Mouse (Mus musculus): Measurements from ENCODE around the gene Slc35e3. TPM values are rescaled to one million over a fixed set of nuclear protein-coding genes. Genes with fewer than 3 reads are reported as not detected.
A peak's percentile ranks its signal among the peaks of the same experiment; 100 is the strongest.
"Not testable (repeated sequence)": the region's sequence is repeated elsewhere in the genome, so short reads cannot be mapped to it uniquely, and the experiment has no call there.

The Slc35e3 gene
- total RNA-seq, 2 experiments from 2014 or later: 5.2 to 6.1 TPM

DNA sequence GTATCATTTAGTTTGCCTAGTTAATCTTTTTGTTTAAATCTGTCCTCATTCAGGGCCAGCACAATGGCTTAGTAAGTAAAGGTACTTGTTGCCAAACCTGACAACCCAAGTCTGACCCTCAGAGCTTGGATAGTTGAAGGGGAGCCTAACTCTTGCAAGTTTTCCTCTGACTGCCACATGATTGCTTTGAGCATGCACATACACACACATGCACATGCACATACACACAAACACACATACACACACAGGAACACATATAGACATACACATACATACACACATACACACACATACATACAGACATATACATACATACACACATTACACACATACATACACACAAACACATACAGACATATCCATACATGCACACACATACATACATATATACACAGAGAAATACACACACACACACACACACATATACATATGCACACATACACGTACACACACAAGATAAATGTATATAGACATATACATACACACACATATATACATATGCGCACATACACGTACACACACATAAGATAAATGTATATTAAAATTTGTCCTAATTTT lies 21.3 kb downstream of the Slc35e3 start:
- intact Hi-C loops (cut with DNase I; ENCODE audit: low total_unique reads): no loop called here
- DNase-seq: no peak

DNA sequence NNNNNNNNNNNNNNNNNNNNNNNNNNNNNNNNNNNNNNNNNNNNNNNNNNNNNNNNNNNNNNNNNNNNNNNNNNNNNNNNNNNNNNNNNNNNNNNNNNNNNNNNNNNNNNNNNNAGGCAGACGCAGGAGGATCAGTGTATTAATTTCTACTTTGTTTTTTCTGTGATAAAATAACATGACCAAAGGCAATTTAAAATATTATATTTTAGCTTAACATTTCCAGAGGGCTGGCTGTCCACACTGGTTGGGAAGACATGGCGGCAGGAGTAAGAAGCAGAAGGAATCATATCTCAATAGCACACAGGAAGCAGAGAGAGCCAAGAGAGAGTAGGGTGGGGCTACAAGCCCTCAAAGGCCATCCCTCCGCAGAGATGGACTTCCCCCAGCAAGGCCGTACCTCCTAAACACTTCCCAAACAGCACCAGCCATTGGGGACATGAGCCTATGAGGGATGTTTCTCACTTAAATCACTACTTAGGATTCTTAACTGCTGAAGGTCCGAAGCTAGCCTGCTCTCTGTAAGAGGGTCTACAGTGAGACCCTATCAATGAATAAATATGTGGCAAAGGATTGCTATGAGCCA lies 21.9 kb downstream of the Slc35e3 start:
- DNase-seq: no peak
- intact Hi-C loops (cut with DNase I; ENCODE audit: low total_unique reads): no loop called here

DNA sequence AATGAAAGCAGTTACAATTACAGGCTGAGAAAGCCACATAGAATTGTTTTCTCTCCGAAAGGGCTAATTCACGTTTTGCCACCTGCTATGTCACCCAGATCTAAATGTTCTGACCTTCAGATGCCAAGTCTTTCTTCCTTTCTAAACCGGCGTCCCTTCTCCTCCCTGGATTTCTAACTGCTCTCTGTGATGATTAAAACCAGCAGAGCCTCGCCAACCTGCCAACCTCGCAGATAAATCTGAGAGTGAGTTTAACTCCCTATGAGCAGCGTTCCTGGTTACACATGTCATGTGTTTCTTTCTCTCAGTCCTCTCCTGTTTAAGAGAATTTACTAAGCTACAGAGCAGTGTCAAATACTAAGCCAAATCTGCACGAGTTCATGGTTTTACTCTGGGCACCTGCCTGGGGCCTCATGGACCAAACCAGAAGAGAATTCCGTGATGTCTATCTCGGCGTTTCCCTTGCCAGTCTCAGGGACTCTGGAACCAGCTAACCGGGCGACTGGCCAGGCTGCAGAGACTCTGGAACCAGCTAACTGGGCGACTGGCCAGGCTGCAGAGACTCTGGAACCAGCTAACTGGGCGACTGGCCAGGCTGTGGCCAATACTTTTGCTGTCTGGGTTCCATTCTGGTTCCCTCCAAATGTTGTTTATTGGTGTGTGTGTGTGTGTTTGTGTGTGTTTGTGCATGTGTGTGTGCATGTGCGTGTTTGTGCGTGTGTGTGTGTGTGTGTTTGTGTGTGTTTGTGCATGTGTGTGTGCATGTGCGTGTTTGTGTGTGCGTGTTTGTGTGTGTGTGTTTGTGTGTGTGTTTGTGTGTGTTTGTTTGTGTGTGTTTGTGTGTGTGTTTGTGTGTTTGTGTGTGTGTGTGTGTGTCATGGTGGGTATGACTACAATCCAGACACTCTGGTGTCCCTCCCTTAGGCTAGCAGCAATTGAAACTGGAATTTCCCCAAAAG lies 27.7 kb downstream of the Slc35e3 start:
- intact Hi-C loops (cut with DNase I; ENCODE audit: low total_unique reads): no loop called here
- peak; percentile 20 for DNase-seq

DNA sequence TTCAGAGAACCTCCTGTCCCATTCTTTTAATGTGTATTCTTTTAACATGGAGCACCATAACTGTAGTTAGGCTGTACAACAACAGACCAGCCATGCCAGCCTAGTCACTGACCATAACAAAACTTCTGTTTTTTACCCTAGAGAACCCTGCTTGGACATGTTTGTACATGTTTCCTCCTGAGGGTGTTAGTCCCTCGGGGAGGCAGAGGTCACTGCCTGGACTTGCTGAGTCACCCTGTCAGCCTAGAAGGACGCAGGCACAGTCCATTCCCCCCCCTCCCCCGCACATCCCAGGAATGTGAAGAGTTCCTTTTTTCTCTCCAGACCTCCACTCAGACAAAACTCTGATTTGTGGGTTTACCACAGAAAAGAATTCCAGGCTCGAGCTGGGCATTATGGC lies 28.6 kb downstream of the Slc35e3 start:
- peak; percentile 21 for DNase-seq

DNA sequence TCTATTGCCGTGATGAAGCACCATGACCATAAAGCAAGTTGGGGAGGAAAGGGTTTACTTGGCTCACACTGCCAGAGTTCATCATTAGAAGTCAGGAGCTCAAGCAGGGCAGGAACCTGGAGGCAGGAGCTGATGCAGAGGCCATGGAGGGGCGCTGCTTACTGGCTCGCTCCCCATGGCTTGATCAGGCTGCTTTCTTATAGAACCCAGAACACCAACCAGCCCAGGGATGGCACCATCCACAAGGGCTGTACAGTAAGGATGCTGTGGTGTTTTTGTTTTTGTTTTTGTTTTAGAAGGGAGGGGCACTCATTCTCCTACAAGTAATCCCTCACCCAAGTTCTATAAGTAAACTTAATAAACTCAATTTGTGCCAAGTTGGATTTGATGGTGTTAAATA lies 29.5 kb downstream of the Slc35e3 start:
- intact Hi-C loops (cut with DNase I; ENCODE audit: low total_unique reads): no loop called here
- DNase-seq: no peak

More for the DNA sequence above, 28.6 kb downstream of the Slc35e3 start:
- intact Hi-C loops (cut with DNase I; ENCODE audit: low total_unique reads): no loop called here

DNA sequence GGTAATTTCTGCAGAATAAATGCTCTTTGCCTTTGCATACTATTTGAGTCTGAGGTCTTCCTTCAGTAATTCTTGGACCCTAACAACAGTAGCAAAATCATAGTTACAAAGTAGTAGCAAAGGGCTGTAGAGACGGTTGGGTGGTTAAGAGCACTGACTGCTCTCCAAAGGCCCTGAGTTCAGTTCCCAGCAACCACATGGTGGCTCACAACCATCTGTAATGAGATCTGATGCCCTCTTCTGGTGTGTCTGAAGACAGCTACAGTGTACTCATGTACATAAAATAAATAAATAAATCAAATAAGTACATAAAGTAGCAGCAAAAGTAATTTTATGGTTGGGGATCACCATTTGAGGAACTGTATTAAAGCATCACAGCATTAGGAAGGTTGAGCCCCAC lies 30.5 kb downstream of the Slc35e3 start:
- intact Hi-C loops (cut with DNase I; ENCODE audit: low total_unique reads); DNase-seq: not testable (repeated sequence)

DNA sequence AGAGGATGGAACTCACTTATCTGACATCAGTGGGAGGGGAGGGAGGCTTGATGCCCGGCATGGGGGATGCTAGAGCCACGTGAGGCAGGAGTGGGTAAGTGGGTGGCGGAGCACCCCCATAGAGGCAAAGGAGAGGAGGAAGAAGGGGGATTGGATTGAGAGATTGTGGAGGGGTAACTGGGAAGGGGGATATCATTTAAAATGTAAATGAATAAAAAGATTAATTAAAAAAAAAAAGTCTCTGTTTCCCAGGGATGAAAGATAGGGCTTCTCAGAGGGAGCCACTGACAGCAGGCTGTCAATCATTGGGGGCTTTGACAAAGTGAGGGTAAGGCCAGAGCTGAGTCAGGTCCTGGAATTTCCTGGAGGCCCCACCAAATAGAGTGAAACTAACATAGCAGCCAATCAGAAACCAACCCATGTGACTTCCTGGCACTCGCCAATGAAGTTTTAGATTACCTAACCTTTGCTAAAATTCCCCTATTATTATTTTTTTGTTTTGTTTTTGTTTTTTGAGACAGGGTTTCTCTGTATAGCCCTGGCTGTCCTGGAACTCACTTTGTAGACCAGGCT lies 31.2 kb downstream of the Slc35e3 start:
- no peak for DNase-seq
- intact Hi-C loops (cut with DNase I; ENCODE audit: low total_unique reads): no loop called here

DNA sequence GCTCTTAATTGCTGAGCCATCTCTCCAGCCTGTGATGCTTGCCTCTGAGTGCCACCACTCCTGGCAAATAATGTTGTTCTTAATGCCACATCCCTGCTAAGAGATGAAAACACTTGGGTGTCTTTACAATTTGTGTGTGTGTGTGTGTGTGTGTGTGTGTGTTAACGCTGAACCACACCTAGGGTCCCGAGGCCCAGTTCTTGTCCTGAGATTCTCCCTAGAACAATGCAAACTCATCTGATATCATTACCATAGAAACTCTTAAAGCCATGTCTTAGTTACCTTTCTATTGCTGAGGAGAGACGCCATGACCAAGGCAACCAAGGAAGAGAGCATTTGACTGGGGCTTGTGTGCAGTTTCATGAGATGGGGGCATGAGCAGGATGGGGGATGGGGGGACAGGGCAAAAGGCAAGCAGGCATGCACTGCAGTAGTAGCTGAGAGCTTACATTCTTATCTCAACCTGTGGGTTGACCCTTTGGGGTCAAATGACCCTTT lies 32.1 kb downstream of the Slc35e3 start:
- intact Hi-C loops (cut with DNase I; ENCODE audit: low total_unique reads): no loop called here
- no peak for DNase-seq

DNA sequence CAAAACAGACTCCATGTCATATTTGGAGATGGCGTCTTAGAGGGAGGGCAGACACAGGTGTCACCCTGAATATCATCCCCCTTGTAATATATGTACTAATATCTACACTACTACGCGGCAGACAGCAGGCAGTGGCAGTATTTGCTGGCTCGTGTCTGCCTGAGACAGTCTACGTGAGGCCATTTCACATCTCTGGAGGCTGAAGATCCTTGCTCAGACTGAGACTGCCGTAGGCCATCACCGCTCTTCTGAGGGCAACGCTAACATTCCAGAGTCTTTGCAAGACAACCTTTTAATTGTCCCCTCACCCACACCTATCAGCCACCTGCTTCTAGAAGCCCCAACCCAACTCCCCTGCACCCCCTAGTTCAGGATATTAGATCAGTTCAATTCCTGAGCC lies 32.7 kb downstream of the Slc35e3 start:
- intact Hi-C loops (cut with DNase I; ENCODE audit: low total_unique reads): no loop called here
- no peak for DNase-seq

DNA sequence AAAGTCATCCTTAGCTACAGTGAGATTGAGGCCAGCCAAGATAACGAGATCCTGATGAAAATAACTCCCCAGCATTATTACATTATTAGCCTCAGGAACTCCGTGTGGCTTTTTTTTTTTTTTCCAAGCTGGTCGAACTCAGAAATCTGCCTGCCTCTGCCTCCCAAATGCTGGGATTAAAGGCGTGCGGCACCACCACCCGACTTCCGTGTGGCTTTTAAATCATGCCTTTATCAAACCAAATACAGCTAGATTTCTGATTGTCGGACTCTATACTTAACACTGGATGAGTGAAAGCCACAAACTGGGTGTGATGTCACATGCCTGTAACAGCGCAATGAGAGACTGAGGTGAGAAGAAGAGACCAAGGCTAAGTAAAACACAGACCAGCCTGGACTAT lies 33.3 kb downstream of the Slc35e3 start:
- no peak for DNase-seq
- intact Hi-C loops (cut with DNase I; ENCODE audit: low total_unique reads): no loop called here

DNA sequence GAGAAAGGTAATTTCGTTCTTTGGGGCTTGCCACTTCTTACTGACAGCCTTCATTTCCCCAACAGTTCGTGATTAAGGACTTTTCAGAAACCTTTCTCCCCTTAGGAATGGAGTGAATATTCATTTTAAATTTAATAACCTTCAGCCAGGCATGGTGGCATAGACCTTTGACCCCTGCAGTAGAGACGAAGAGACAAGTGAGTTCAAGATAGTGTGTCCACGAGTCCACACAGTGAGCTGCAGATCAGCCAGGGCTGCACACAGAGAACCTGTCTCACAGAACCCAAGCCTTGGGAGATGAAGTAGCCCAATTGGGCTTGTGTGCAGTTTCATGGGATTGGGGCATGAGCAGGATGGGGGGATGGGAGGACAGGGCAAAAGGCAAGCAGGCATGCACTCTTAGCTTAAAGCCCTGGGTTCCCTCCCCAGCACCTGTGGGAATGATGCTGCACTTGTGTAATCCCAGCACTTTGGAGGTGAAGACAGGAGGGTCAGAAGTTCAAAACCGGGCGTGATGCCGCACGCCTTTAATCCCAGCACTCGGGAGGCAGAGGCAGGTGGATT lies 33.9 kb downstream of the Slc35e3 start:
- no peak for DNase-seq
- intact Hi-C loops (cut with DNase I; ENCODE audit: low total_unique reads): no loop called here

DNA sequence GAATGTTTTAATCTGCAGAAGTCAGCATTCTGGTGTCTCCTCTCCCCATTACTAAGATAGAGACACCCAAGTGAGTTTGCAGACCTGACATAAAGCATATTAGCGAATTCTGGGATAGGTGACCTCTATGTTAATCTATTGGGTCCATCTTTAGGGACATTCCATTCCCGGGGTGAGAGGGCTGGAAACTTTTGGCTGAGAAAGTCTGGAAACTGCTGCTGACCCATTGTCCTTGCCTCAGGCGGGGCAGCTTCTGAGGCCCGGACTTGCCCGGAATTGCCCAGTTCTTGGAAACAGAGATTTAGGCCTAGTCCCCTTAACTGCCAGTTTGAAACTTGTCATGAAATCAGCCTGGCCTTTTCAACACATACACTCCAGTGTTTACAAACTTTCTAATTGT lies 34.8 kb downstream of the Slc35e3 start:
- DNase-seq: no peak
- intact Hi-C loops (cut with DNase I; ENCODE audit: low total_unique reads): no loop called here

DNA sequence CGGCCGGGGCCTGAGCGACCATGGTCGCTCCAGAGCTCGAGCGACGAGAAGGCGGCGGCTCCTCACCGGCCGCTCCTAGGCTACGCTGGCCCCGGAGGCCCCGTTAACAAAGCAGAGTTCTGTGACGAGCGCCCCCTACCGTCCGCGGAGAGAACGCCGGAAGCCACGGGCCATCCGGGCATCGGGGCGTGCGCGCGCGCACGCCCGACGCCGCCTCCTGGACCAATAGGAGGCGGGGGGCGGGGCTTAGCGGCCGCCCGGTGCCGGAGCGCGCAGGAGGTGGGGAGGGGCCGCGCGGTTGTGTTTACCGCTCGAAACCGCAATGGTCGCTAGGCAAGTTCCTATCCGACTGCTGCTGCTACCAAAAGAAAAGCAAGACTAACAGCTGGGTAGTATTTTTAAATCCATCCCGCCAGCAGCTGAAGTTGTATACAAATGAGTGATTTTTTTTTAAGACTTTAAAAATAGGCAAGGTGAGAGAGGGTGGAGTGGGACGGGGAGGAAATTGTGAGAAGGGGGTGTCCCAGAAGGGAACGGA lies 35.5 kb downstream of the Slc35e3 start, which contains the start of gene Mdm2:
TSS of gene Mdm2 (minus strand) at position 155 of the 538 bp plus-strand sequence.
- peak; percentile 96 for DNase-seq
- intact Hi-C loops (cut with DNase I; ENCODE audit: low total_unique reads): no loop called here

DNA sequence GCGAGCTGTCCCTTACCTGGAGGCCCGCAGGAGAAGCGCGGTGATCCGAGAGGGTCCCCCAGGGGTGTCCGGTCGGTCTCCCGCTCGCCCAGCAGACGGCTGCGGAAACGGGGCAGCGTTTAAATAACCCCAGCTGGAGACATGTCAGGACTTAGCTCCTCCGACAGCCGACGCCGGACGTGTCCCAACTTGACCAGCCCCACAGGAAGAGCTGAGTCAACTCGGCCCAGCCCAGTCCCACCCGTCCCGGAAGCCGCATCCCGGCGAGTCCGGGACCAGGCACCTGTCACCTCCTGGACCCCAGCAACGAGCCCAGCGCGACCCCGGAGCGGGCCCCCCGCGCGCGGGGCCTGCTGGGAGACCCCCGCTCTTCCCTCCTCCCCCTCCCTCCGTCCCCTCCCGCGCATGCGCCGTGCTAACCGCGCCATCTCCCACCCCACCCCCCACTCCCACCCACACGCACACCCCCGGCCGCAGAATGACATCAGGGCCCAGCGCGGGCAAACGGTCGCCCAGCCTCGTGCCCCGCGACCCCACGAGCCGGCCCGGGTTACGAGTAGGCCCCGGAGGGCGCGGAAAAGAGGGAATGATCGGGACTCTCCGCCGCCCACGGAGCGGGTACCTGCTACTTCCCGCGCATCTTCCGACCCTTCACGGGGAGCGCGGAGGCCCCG lies 36.1 kb downstream of the Slc35e3 start:
- peak; percentile 82 for DNase-seq
- intact Hi-C loops (cut with DNase I; ENCODE audit: low total_unique reads): no loop called here

DNA sequence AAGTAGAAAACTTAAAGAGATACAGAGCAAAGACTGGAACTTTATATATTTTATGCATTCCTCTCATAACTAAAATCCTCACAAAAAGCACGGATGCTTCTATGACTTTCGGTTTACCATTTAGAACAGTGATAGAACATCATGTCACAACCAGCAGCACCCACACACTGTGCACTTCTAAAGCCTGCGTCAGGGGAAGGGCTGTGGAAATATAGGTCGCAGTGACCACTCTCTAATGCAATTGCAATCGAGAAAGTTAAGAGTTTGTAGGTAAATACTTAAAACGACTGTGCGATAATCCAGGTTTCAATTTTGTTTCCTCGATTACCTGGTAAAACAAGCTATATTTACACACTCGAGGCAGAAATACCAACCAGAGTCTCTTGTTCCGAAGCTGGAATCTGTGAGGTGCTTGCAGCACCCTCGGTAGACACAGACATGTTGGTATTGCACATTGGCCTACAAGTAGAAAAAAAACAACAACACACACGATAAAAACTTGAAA lies 36.8 kb downstream of the Slc35e3 start:
- intact Hi-C loops (cut with DNase I; ENCODE audit: low total_unique reads): no loop called here
- DNase-seq: no peak

DNA sequence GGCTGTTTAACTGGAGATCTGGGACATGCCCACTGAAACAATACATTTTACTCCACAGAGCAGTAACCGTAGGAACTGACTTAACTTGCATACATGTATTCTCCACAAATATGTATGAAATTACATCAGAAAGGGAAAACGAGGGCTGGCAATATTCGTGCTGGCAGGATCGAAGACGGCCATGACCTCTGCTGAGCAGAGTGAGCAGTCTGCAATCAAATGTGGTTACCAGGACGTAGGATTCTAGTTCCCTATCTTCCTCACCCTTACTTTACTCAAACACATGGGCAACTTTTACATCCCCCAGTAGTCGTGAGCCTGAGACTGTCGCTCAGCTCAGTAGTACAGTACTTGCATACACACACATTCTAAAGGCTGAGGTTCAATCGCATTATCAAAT lies 37.3 kb downstream of the Slc35e3 start:
- no peak for DNase-seq
- intact Hi-C loops (cut with DNase I; ENCODE audit: low total_unique reads): no loop called here

DNA sequence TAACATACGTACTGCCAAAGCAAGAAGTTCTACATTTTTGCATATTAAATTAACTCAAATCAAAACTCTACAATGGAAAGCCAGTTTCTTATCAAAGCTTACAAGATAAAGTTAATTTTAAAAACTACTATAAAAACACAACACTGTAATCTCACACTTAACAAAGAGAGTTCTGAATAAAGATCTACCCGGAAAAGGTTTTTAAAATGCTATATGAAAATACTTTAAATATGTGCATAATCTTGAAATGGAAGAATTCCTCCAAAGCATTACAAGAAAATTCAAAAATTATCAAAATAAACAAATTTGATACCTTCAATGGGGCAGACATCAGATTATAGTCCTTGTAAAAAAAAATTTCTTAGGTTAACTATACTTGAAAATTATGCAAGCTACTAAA lies 37.8 kb downstream of the Slc35e3 start:
- DNase-seq: no peak
- intact Hi-C loops (cut with DNase I; ENCODE audit: low total_unique reads): no loop called here

DNA sequence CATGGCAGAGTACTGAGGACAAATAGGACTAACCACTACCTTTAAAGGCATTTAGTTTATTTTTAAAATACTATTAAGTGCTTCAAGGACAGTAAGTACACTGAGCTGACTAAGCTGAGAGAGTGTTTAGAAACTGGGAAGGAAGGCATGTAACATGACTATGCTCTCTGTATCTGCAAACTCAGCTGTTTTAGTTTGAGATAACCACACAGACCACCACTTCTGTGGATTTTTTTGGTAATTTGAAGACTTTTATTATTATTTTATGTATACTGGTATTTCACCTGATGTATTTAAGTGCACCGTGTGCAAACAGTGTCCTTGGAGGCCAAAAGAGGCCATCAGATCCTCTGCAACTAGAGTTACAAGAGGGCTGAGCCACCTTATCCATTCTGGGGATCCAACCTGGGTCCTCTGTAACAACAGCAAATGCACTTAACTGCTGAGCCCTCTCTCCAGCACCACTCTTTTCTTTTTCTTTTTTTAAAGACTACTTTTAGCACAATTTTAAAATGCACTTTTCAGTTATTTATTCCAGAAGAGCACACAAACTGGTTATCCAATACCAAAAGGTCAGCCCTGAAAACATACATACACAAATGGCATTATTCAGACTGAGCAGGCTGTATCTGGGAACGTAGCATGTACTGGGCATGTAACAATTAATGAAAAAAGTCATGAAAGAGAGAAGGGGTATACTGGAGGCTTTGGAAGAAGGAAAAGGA lies 38.9 kb downstream of the Slc35e3 start:
- intact Hi-C loops (cut with DNase I; ENCODE audit: low total_unique reads): no loop called here
- no peak for DNase-seq

Measured in gastrocnemius, postnatal 14 days (tissue).